ENCODE assay signal across 8 mouse cellular contexts in genomic region chr11:115153699-115154292, GRCm38 (mm10). TPM values are rescaled to one million over a fixed set of nuclear protein-coding genes. Genes with fewer than 3 reads are reported as not detected.
A peak's percentile ranks its signal among the peaks of the same experiment; 100 is the strongest.
DNase-seq lines count a peak whose midpoint lies in the region; ATAC-seq and TF ChIP-seq lines count a peak whose summit lies in the region.

No protein-coding gene starts in this region.

- peak overlapping the region; percentile 57 to 75 for H3K4me3 ChIP-seq in MEL (ENCODE audit: control insufficient read depth in 1 of 2, insufficient read depth in 1 of 2, low read depth in 2 of 2, low read length in 2 of 2)
- H3K4me3 ChIP-seq in brown adipose tissue, adult 24 weeks (ENCODE audit: insufficient read depth, low read depth, low read length): peak overlapping the region; percentile 32

- DNase-seq in MEL (ENCODE audit: low read depth, low spot score): peak; percentile 97
- peak; percentile 41 for DNase-seq in heart, postnatal 25 days (ENCODE audit: low spot score)
- peak; percentile 56 for DNase-seq in layer of hippocampus, adult 9-11 months
- peak; percentile 85 for DNase-seq in lung, postnatal 25 days (ENCODE audit: low spot score)
- peak; percentile 80 for DNase-seq in retina, embryonic 14.5 days (ENCODE audit: low spot score)
- peak; percentile 64 for DNase-seq in urinary bladder, adult 2 months (ENCODE audit: low spot score)

- no peaks in the 10 kb centered on the region for H3K9me3 ChIP-seq in MEL (replicated peaks; ENCODE audit: insufficient read depth, low read length)

- peak in 1 of 2 experiments; percentile 11; a peak in 1 of 4 replicates for TF ChIP-seq EP300 in MEL (IDR thresholded peaks at IDR 0.05; ENCODE audit: low read depth in 1 of 2, low read length in 2 of 2)

- H3K27ac ChIP-seq in MEL (ENCODE audit: control insufficient read depth, low read depth, low read length): peak overlapping the region; percentile 33; the same call in 1 of the 2 replicates
- H3K27ac ChIP-seq in brown adipose tissue, adult 24 weeks (replicated peaks; ENCODE audit: low read depth, low read length): no peak overlapping the region

- H3K79me2 ChIP-seq in MEL (ENCODE audit: control insufficient read depth, insufficient read depth, low read length, poor library complexity): no peaks in the 10 kb centered on the region

- ATAC-seq in erythroid progenitor cell, adult 5-6 weeks (replicated peaks; ENCODE audit: low FRiP score, poor library complexity, severe bottlenecking): peak; percentile 74

- peak; percentile 87 for TF ChIP-seq RAD21 in MEL (IDR thresholded peaks at IDR 0.05; ENCODE audit: low read depth, low read length)

- peak; percentile 73 to 91 (median 89) for TF ChIP-seq CTCF in MEL (IDR thresholded peaks at IDR 0.05 in 2 of 3, conservative IDR thresholded peaks at IDR 0.05 in 1 of 3; ENCODE audit: control insufficient read depth in 1 of 3, insufficient read depth in 1 of 3, low read depth in 2 of 3, low read length in 3 of 3, poor library complexity in 1 of 3, severe bottlenecking in 1 of 3)

- peak; percentile 63 to 81; a peak in 3 of 4 replicates for TF ChIP-seq POLR2A in MEL (IDR thresholded peaks at IDR 0.05; ENCODE audit: control insufficient read depth in 1 of 2, insufficient read depth in 1 of 2, low read depth in 1 of 2, low read length in 2 of 2, poor library complexity in 1 of 2)

- H3K4me1 ChIP-seq in MEL (ENCODE audit: control insufficient read depth in 1 of 2, insufficient read depth in 2 of 2, low read length in 2 of 2): peaks cover 13 to 40% of the 10 kb centered on the region in 2 experiments
- H3K4me1 ChIP-seq in brown adipose tissue, adult 24 weeks (ENCODE audit: control insufficient read depth, insufficient read depth, insufficient read length, low read length): no peaks in the 10 kb centered on the region

- peaks cover 3% of the 10 kb centered on the region in 2 experiments; a peak in 3 of 4 replicates for H3K27me3 ChIP-seq in MEL (ENCODE audit: control insufficient read depth in 1 of 2, insufficient read depth in 2 of 2, low read length in 2 of 2)

- peaks cover 0 to 27% of the 10 kb centered on the region in 2 experiments; a peak in 2 of 4 replicates for H3K36me3 ChIP-seq in MEL (ENCODE audit: control insufficient read depth in 1 of 2, insufficient read depth in 2 of 2, low read length in 2 of 2)

- intact Hi-C loops in heart, postnatal 25 days (cut with DNase I): loop anchor here (1.0 kb wide), 1 partner anchor 71 kb away; no protein-coding TSS in a partner anchor

- peak overlapping the region; percentile 69 for H3K9ac ChIP-seq in MEL (ENCODE audit: control insufficient read depth, low read depth, low read length, poor library complexity, severe bottlenecking)

TF ChIP-seq in MEL, 35 proteins besides CTCF, POLR2A, EP300 and RAD21:
- TF ChIP-seq MXI1 (IDR thresholded peaks at IDR 0.05; ENCODE audit: low read depth, low read length): peak; percentile 74
- TF ChIP-seq ZNF384 (IDR thresholded peaks at IDR 0.05; ENCODE audit: low read depth, low read length): 0 out of 2 replicates have a peak, but pooled peaks have one; percentile 13
- TF ChIP-seq MYC (IDR thresholded peaks at IDR 0.05; ENCODE audit: low read depth, low read length): 0 out of 2 replicates have a peak, but pooled peaks have one; percentile 27
- TF ChIP-seq E2F4 (IDR thresholded peaks at IDR 0.05; ENCODE audit: borderline replicate concordance, low read depth, low read length): peak; percentile 59; the same call in 1 of the 2 replicates
- TF ChIP-seq SMC3 (IDR thresholded peaks at IDR 0.05; ENCODE audit: low read depth, low read length): peak; percentile 76
- peak; percentile 73; the same call in 1 of the 2 replicates for TF ChIP-seq MAX (IDR thresholded peaks at IDR 0.05; ENCODE audit: low read length)
- TF ChIP-seq TAL1 (IDR thresholded peaks at IDR 0.05; ENCODE audit: low read length): no peak
- 0 out of 2 replicates have a peak, but pooled peaks have one; percentile 37 for TF ChIP-seq CHD1 (IDR thresholded peaks at IDR 0.05; ENCODE audit: low read depth, low read length)
- no peak for TF ChIP-seq ELF1 (IDR thresholded peaks at IDR 0.05; ENCODE audit: low read depth, low read length)
- peak; percentile 92 for TF ChIP-seq ZMIZ1 (IDR thresholded peaks at IDR 0.05; ENCODE audit: low read depth, low read length)
- peak; percentile 70 for TF ChIP-seq SIN3A (IDR thresholded peaks at IDR 0.05; ENCODE audit: low read length)
- TF ChIP-seq POLR2AphosphoS2 (IDR thresholded peaks at IDR 0.05; ENCODE audit: low read length): 0 out of 2 replicates have a peak, but pooled peaks have one; percentile 66
- TF ChIP-seq NRF1 (IDR thresholded peaks at IDR 0.05; ENCODE audit: insufficient read depth, low read depth, low read length, poor library complexity, severe bottlenecking): no peak
- TF ChIP-seq MYB (IDR thresholded peaks at IDR 0.05; ENCODE audit: low read depth, low read length): no peak
- TF ChIP-seq TBP (IDR thresholded peaks at IDR 0.05; ENCODE audit: low read depth, low read length): peak; percentile 55; the same call in 1 of the 2 replicates
- 0 out of 2 replicates have a peak, but pooled peaks have one; percentile 17 for TF ChIP-seq KAT2A (conservative IDR thresholded peaks at IDR 0.05; ENCODE audit: low read depth, low read length)
- TF ChIP-seq USF2 (IDR thresholded peaks at IDR 0.05; ENCODE audit: borderline replicate concordance in 1 of 2, insufficient read depth in 1 of 2, low read depth in 1 of 2, low read length in 2 of 2): no peak
- TF ChIP-seq NELFE (IDR thresholded peaks at IDR 0.05; ENCODE audit: low read depth, low read length): peak; percentile 73
- TF ChIP-seq HCFC1 (IDR thresholded peaks at IDR 0.05; ENCODE audit: low read depth, low read length): peak; percentile 67
- no peak; the same call in 1 of the 2 replicates for TF ChIP-seq RCOR1 (IDR thresholded peaks at IDR 0.05; ENCODE audit: low read depth, low read length)
- TF ChIP-seq ZC3H11A (IDR thresholded peaks at IDR 0.05; ENCODE audit: low read depth, low read length): peak; percentile 76
- TF ChIP-seq ETS1 (IDR thresholded peaks at IDR 0.05; ENCODE audit: low read depth, low read length): 0 out of 2 replicates have a peak, but pooled peaks have one; percentile 19

RNA-seq across cellular contexts. Expression of gene Slc9a3r1, which starts 9.3 kb away (rescaled TPM):
- 124 and 127 TPM in 2 replicates for total RNA-seq in MEL (2012; rRNA removed)
- 100 to 1,000 TPM in 1 of 2 experiments, not detected in 1; 112 TPM for polyA plus RNA-seq in MEL (2012; ENCODE audit: insufficient read depth in 1 of 2, insufficient read length in 2 of 2, low read depth in 1 of 2, low replicate concordance in 2 of 2, missing spikeins in 1 of 2)
- 5.3 and 5.9 TPM in 2 replicates for polyA plus RNA-seq in brown adipose tissue, adult 24 weeks (2012; ENCODE audit: insufficient read depth, insufficient read length, missing spikeins)
- total RNA-seq in erythroid progenitor cell, adult 5-6 weeks (2015; ENCODE audit: low replicate concordance): 15.1 and 16.8 TPM in 2 replicates
- total RNA-seq in erythroid progenitor cell, adult 5-6 weeks (2017; ENCODE audit: low replicate concordance): 13.1 and 13.7 TPM in 2 replicates
- total RNA-seq in heart, postnatal 25 days (2021): 10 to 100 TPM; 10.1 to 12.9 TPM
- polyA plus RNA-seq in urinary bladder, adult 2 months (2012; rRNA removed): 67.7 and 76.3 TPM in 2 replicates

RNA-seq across cellular contexts. Expression of gene Cd300lf, which starts 20.0 kb away (rescaled TPM):
- total RNA-seq in MEL (2012; rRNA removed): 0.12 and 0.26 TPM in 2 replicates
- polyA plus RNA-seq in MEL (2012; ENCODE audit: insufficient read depth in 1 of 2, insufficient read length in 2 of 2, low read depth in 1 of 2, low replicate concordance in 2 of 2, missing spikeins in 1 of 2): under 1 TPM in 1 of 2 experiments, not detected in 1; 0.46 TPM
- 0.28 TPM in 1 of 2 replicates, not detected in the other for polyA plus RNA-seq in brown adipose tissue, adult 24 weeks (2012; ENCODE audit: insufficient read depth, insufficient read length, missing spikeins)
- 1.7 and 2.9 TPM in 2 replicates for total RNA-seq in erythroid progenitor cell, adult 5-6 weeks (2015; ENCODE audit: low replicate concordance)
- 8.6 and 10.7 TPM in 2 replicates for total RNA-seq in erythroid progenitor cell, adult 5-6 weeks (2017; ENCODE audit: low replicate concordance)
- under 1 TPM in 1 of 2 experiments, not detected in 1; 0.28 TPM for total RNA-seq in heart, postnatal 25 days (2021)
- polyA plus RNA-seq in urinary bladder, adult 2 months (2012; rRNA removed): 0.52 and 1.5 TPM in 2 replicates

RNA-seq across cellular contexts. Expression of gene Tmem104, which starts 33.5 kb away (rescaled TPM):
- total RNA-seq in MEL (2012; rRNA removed): 23.4 and 24.8 TPM in 2 replicates
- 10 to 100 TPM in 1 of 2 experiments, not detected in 1; 21.9 TPM for polyA plus RNA-seq in MEL (2012; ENCODE audit: insufficient read depth in 1 of 2, insufficient read length in 2 of 2, low read depth in 1 of 2, low replicate concordance in 2 of 2, missing spikeins in 1 of 2)
- polyA plus RNA-seq in brown adipose tissue, adult 24 weeks (2012; ENCODE audit: insufficient read depth, insufficient read length, missing spikeins): 8.5 and 8.8 TPM in 2 replicates
- 5.0 and 6.3 TPM in 2 replicates for total RNA-seq in erythroid progenitor cell, adult 5-6 weeks (2015; ENCODE audit: low replicate concordance)
- 0.64 and 6.3 TPM in 2 replicates for total RNA-seq in erythroid progenitor cell, adult 5-6 weeks (2017; ENCODE audit: low replicate concordance)
- total RNA-seq in heart, postnatal 25 days (2021): 10 to 100 TPM; 10.0 to 10.5 TPM
- 7.0 and 9.4 TPM in 2 replicates for polyA plus RNA-seq in urinary bladder, adult 2 months (2012; rRNA removed)

RNA-seq across cellular contexts. Expression of gene Nat9, which starts 33.9 kb away (rescaled TPM):
- total RNA-seq in MEL (2012; rRNA removed): 80.2 and 92.4 TPM in 2 replicates
- polyA plus RNA-seq in MEL (2012; ENCODE audit: insufficient read depth in 1 of 2, insufficient read length in 2 of 2, low read depth in 1 of 2, low replicate concordance in 2 of 2, missing spikeins in 1 of 2): 10 to 100 TPM in 1 of 2 experiments, not detected in 1; 46.1 TPM
- 20.9 and 29.3 TPM in 2 replicates for polyA plus RNA-seq in brown adipose tissue, adult 24 weeks (2012; ENCODE audit: insufficient read depth, insufficient read length, missing spikeins)
- total RNA-seq in erythroid progenitor cell, adult 5-6 weeks (2015; ENCODE audit: low replicate concordance): 9.2 and 11.2 TPM in 2 replicates
- 2.3 TPM in 1 of 2 replicates, not detected in the other for total RNA-seq in erythroid progenitor cell, adult 5-6 weeks (2017; ENCODE audit: low replicate concordance)
- 10 to 100 TPM; 19.3 to 23.0 TPM for total RNA-seq in heart, postnatal 25 days (2021)
- polyA plus RNA-seq in urinary bladder, adult 2 months (2012; rRNA removed): 27.5 and 32.2 TPM in 2 replicates

Comparison
In these comparisons a context has a peak if more than half of its experiments do, and no peak if none do; other contexts are left out.
1. DNase-seq: peak in every context shown above with its lines; median percentile 97 in MEL; 85 in lung, postnatal 25 days; 80 in retina, embryonic 14.5 days; 64 in urinary bladder, adult 2 months; 56 in layer of hippocampus, adult 9-11 months; 41 in heart, postnatal 25 days.